Mouse (Mus musculus): ENCODE results near the gene Cdc34.
A peak's percentile ranks its signal among the peaks of the same experiment; 100 is the strongest.

The Cdc34 gene

DNA sequence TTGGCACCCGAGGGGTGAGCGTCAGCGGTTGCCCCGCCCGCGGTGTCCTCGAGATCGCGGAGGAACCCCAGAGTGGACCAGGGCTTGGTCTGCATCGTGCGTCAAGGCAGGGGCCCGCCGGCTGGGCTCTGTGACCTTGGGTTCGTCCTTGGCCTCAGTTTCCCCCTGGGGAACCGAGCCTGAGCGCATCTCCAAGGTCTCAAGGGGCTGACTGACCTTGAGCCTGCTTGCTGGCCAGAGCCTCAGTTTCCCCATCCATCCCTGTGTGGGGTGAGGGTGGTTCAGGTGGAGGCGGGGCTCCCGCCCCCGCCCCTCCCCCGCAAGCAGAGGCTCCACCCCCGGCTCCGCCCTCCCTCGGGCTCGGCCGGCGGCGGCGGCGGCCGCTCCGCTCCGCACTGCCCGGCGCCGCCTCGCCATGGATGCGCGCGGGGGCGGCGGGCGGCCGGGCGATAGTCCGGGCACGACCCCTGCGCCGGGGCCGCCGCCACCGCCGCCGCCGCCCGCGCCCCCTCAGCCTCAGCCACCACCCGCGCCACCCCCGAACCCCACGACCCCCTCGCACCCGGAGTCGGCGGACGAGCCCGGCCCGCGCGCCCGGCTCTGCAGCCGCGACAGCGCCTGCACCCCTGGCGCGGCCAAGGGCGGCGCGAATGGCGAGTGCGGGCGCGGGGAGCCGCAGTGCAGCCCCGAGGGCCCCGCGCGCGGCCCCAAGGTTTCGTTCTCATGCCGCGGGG is 34.4 kb downstream of the Cdc34 start, which contains the start of gene Hcn2:
Gene Hcn2 (plus strand): TSS at position 381 of the 734 bp plus-strand sequence.
- DNase-seq (ENCODE audit: low read depth): no peak

DNA sequence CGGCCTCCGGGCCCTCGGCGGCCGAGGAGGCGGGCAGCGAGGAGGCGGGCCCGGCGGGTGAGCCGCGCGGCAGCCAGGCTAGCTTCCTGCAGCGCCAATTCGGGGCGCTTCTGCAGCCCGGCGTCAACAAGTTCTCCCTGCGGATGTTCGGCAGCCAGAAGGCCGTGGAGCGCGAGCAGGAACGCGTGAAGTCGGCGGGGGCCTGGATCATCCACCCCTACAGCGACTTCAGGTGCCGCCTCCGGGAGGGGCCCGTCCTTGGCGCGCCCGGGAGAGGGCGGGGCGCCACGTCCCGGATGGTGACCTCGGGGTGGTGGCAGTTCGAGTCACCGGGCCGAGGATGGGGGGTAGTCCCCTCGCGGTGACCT is 35.0 kb downstream of the Cdc34 start:
- DNase-seq (ENCODE audit: low read depth): no peak

DNA sequence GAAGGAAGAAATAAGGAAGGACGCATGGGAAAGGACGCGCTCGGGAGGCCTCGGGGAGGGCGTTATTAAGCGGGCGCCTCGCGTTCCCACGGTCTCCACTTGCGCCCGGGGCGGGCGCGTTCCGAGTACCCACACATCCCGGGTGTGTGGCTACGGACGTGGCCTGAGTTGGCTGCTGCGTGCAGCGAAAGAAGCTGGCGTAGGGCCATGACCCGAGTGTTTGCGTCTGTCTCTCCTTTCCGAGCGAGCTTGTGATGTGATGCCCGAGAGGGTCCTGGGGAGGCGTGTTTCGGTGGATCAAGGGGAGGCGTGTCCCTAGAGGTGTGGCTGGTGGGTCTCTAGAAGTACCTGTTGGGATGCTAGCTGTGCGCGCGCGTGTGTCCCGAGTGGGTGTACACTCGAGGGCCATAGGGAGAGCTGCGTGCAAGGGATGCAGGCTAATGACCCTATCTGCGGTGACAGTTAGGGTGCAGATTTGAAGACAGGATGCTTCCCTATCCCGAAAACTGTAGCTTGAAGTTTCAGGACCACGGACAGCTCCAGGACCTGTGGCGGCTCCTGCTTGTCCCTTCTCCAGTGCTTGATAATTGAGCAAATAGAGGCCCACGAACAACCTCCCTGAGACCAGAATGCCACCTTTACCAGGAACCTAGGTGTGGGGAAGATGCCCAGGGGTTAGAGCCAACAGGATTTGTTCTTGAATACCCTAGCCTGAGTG is 35.8 kb downstream of the Cdc34 start:
- peak; percentile 89 for DNase-seq (ENCODE audit: low read depth)

DNA sequence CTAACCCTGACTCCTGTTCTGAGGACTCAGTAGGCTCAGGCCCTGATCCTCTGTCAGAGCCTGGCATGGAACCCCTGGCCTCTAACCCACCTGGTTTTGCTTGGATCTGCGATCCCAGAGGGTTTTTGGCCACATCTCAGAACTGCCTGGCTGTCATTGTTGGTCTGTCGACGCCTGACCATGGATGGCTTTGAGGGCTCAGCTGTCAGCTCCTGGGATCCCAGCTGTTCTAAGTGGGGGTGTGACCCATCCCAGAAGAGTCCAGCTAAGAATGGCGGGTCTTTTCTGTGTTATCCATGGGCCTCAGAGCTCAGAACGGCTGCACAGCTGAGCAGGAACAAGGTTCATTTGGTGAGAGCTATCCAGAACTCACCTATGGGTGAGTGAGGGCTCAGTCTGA is 39.1 kb downstream of the Cdc34 start:
- DNase-seq (ENCODE audit: low read depth): no peak

DNA sequence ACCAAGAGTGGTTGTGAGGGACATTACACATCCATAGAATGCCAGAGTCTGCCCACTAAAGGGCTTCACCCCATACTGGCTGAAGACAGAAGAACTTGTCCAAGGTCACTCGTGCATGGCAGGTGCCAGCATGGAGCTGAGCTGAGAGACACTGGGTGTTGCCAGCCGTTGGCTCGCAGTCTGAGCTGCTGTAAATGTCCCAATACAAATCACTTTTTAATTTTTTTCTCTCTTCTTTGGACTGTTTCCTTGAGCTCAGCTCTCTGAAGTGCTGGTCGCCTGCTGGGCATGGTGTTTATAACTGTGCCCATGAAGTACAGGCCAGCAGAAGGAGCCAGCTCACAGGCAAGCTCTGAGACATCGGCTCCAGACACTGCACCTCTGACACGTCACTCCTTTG is 41.1 kb downstream of the Cdc34 start:
- no peak for DNase-seq (ENCODE audit: low read depth)

DNA sequence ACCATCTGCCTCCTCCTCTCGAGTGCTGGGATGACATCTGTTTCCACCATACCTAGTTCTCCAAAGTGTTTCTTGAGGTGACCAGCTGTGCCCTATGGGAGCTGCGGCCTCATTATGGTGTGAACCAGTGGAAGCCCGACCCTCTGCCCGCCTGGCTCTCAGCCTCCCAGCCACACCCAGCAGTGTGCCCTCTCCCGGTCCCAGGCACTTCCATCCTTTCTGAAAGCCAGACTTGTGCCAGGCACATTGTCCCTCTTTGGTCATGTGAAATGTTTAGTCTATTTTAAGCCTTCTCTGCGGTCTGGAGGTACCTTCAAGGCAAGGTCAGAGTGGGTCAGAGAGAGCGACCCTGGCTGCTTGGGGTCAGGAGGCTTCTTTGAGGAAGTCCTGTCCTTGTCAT is 41.7 kb downstream of the Cdc34 start:
- no peak for DNase-seq (ENCODE audit: low read depth)

DNA sequence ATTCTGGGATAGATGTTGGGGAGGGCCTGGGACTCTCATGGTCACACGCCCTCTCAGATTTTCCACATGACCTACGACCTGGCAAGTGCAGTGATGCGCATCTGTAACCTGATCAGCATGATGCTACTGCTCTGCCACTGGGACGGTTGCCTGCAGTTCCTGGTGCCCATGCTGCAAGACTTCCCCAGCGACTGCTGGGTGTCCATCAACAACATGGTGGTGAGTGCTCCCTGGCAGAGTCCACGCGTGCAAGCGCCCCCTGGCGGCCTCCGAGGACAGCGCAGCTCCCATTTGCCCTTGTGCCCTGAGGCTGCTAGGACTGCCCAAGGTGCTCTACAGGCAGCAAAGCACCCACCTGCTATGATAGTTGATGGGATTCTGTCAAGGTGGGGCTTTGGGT is 44.1 kb downstream of the Cdc34 start:
- peak; percentile 58 for DNase-seq (ENCODE audit: low read depth)

DNA sequence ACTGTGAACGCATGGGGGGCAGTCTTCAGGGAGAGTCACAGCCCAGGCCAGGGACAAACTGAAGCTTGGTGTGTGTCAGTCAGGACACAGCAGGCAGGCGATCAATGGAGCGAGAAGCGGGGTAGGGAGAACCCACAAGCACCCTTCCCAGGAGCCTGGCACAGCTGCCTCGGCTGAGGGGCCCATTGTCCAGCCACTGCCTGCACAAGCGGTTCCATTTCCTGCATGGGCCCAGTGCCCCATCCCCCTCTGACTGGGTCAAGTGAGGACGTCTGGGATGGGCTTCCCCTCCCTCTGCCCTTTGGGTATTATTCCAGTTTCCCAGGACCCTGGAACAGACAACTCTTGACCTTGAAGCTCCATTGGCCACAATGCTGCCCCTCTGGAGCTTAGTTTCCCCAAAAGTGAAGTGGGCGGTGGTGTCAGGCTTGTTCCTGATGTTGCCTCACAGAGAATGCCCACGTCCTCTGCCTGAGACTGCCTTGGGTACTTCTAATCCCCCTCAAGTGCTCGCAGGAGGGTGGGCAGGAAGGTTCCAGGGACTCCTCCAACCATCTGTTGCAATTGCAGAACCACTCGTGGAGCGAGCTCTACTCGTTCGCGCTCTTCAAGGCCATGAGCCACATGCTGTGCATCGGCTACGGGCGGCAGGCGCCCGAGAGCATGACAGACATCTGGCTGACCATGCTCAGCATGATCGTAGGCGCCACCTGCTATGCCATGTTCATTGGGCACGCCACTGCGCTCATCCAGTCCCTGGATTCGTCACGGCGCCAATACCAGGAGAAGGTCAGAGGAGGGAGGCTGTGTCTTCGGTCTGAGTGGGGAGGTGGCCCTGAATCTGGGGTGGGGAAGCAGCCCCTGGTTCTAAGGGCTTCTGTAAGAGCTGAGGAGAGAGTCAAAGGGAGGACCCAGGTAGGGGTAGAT is 46.6 kb downstream of the Cdc34 start:
- DNase-seq (ENCODE audit: low read depth): no peak

DNA sequence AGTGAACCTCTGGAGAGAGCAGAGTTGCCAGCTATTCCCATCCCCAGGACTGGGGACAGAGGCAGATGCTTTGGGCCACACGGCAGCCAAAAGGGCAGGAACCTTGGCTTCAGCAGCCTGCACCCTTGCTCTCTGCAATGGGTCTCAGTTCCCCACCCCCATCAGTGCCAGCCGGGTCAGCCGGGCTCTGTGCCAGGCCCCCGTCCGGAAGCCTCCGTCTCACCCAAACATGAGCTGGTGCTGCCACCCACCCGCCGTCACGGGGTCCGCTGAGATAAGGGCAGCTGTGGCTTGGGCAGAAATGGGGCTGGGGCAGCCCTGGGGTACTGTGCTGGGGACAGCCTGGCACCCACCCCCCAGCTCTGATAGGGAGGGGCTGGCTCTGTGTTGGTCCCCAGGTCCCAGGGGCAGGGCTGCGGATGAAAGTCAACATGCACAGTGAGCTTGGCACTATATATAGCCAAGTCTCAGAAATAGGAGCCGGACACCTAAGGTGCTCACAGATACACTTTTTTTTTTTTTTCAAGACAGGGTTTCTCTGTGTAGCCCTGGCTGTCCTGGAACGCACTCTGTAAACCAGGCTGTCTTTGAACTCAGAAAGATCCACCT is 47.5 kb downstream of the Cdc34 start:
- DNase-seq (ENCODE audit: low read depth): no peak

DNA sequence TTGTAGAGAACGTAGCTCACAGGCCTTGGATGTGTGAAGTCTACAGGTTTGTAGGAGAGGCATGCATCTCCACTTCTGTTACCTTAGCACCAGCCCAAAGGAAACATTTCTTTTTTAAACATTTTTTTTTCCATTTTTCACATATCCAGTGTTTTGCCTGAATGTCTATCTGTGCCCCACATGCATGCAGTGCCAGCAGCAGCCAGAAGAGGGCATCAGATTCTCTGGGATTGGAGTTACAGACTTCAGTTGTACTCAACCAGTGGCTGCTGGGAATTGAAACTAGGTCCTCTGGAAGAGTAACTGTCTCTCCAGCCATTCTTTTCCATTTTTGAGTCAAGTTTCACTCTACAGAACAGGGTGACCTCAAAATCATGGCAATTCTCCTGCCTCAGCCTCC is 50.5 kb downstream of the Cdc34 start:
- DNase-seq (ENCODE audit: low read depth): peak; percentile 37

DNA sequence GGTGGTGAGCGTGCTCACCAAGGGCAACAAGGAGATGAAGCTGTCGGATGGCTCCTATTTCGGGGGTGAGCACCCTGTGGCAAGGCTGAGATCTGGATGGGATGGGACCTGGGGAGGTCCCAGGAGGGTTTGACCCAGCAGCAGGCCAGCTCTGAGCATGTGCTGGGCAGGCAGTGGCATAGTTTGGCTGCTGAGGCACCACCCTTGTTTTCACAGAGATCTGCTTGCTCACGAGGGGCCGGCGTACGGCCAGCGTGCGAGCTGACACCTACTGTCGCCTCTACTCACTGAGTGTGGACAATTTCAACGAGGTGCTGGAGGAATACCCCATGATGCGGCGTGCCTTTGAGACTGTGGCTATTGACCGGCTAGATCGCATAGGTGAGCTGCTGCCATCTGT is 51.9 kb downstream of the Cdc34 start:
- no peak for DNase-seq (ENCODE audit: low read depth)

DNA sequence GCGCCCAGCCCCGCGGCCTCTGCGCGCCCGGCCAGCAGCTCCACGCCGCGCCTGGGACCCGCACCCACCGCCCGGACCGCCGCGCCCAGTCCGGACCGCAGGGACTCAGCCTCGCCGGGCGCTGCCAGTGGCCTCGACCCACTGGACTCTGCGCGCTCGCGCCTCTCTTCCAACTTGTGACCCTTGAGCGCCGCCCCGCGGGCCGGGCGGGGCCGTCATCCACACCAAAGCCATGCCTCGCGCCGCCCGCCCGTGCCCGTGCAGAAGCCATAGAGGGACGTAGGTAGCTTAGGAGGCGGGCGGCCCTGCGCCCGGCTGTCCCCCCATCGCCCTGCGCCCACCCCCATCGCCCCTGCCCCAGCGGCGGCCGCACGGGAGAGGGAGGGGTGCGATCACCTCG is 53.4 kb downstream of the Cdc34 start:
- DNase-seq (ENCODE audit: low read depth): no peak

DNA sequence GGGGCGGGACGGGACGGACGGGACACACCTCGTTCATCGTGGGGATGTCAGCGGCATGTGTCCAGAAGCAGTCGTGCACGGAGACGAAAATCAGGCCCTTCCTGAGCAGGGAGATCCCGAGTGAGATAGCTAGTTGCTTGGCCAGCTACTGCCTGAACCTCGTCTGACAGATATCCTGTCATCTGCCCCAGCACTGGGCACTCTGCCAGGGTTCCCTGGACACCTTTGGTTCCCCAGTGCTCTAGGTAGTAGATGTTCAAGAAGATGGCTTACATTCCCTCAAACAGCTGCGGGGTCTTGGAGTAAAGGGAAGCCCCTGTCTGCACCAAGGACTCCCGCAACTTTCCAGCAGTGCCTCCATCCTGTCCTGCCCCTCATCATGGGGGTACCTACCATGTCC is 54.7 kb downstream of the Cdc34 start:
- DNase-seq (ENCODE audit: low read depth): no peak
